Mouse (Mus musculus) embryonic facial prominence, embryonic 11.5 days (tissue): ENCODE data around the gene Zfp184. TPM values are rescaled to one million over a fixed set of nuclear protein-coding genes. Genes with fewer than 3 reads are reported as not detected.
"Not testable (repeated sequence)": the region's sequence is repeated elsewhere in the genome, so short reads cannot be mapped to it uniquely, and the experiment has no call there.

Experiments used
- ATAC-seq: fragments of 200-750 bp; cut with Nextera tagmentation; replicated peaks from 2 replicates; pipeline ENCODE4 v1.8.0; 2017; ENCODE audit warnings: low read depth; ENCODE audit not compliant: insufficient number of reproducible peaks, low FRiP score, low TSS enrichment
- DNase-seq: peaks from one replicate; pipeline ENCODE4 v3.0.0-alpha.2; 2015; ENCODE audit warnings: low spot score
- H3K27ac ChIP-seq: fragments of 300-500 bp; sonication (generic); replicated peaks from 2 replicates; pipeline ENCODE4 v1.5.1; 2014; ENCODE audit warnings: mild to moderate bottlenecking, low read depth, low read length, control low read depth
- H3K27me3 ChIP-seq: fragments of 300-500 bp; sonication (generic); 2 replicates; pipeline ENCODE4 v1.6.1; 2014; ENCODE audit warnings: mild to moderate bottlenecking, low read length, moderate library complexity, mixed read lengths; ENCODE audit not compliant: control insufficient read depth, insufficient read depth
- H3K36me3 ChIP-seq: fragments of 300-500 bp; sonication (generic); replicated peaks from 2 replicates; pipeline ENCODE4 v1.6.1; 2014; ENCODE audit warnings: low read depth, mild to moderate bottlenecking, low read length, moderate library complexity, mixed read lengths; ENCODE audit not compliant: control insufficient read depth, insufficient read depth
- H3K4me1 ChIP-seq: fragments of 300-500 bp; sonication (generic); 2 replicates; pipeline ENCODE4 v1.6.1; 2014; ENCODE audit warnings: low read length, mixed read lengths; ENCODE audit not compliant: control insufficient read depth, insufficient read depth
- H3K4me2 ChIP-seq: fragments of 300-500 bp; sonication (generic); 2 replicates; pipeline ENCODE4 v1.6.1; 2014; ENCODE audit warnings: low read depth, mild to moderate bottlenecking, control low read depth, low read length, moderate library complexity
- H3K4me3 ChIP-seq: fragments of 300-500 bp; sonication (generic); 2 replicates; pipeline ENCODE4 v1.5.1; 2014; ENCODE audit warnings: low read depth, low read length, control low read depth
- H3K9ac ChIP-seq: fragments of 300-500 bp; sonication (generic); replicated peaks from 2 replicates; pipeline ENCODE4 v1.6.1; 2014; ENCODE audit warnings: mild to moderate bottlenecking, control low read depth, low read length
- H3K9me3 ChIP-seq: fragments of 300-500 bp; sonication (generic); replicated peaks from 2 replicates; pipeline ENCODE4 v1.6.1; 2016; ENCODE audit warnings: mild to moderate bottlenecking, low read length, inconsistent platforms, mixed read lengths; ENCODE audit not compliant: control insufficient read depth
- WGBS: fragments of 180-500 bp; shearing (Covaris S2); extraction: QIAGEN DNeasy Blood & Tissue Kit; methylation state at CpG from one replicate; pipeline ENCODE4 v1.1.7; 2014; 5-methylcytosine and 5-hydroxymethylcytosine counted together
- polyA plus RNA-seq: library from polyadenylated mRNA; unstranded; fragments of >200 nt; fragmentation: Nextera tagmentation; extraction: Ambion mirVana; gene quantifications from 2 replicates; pipeline ENCODE4 v1.2.1, GENCODE M21; 2014

Gene Zfp184
- polyA plus RNA-seq, result 28.2 and 30.4 TPM in 2 replicates

- whole genome bisulfite sequencing, result 0% methylated on average over 50 of the region's 50 CpGs
- H3K4me3 ChIP-seq, result peak within 1 kb of the TSS; percentile 74
- peaks cover 1% of the 10 kb centered on the region; the same call in 1 of the 2 replicates for H3K36me3 ChIP-seq
- no peaks in the 10 kb centered on the region for H3K27me3 ChIP-seq
- ATAC-seq (peak; percentile 92), DNase-seq (peak; percentile 99)
- peak within 1 kb of the TSS; percentile 42; the same call in 1 of the 2 replicates for H3K27ac ChIP-seq
- no peaks in the 10 kb centered on the region for H3K9me3 ChIP-seq
- H3K4me2 ChIP-seq, result peak within 1 kb of the TSS; percentile 57
- no peaks in the 10 kb centered on the region for H3K4me1 ChIP-seq
- H3K9ac ChIP-seq, result peak within 1 kb of the TSS; percentile 84
These were observed at the start of gene Zfp184 for GRCm38 (mm10) chr13:21944926-21945740. Gene Zfp184, plus strand, starts transcription at chr13:21945094.

- Histone ChIP-seq H3K36me3 (no peaks in the 10 kb centered on the region), H3K9ac (peak overlapping the region; percentile 66), H3K4me3 (peak overlapping the region; percentile 55), H3K9me3 (no peaks in the 10 kb centered on the region), H3K4me1 (no peaks in the 10 kb centered on the region), H3K27ac (peak overlapping the region; percentile 41; the same call in 1 of the 2 replicates), H3K27me3 (no peaks in the 10 kb centered on the region), H3K4me2 (peak overlapping the region; percentile 42)
- ATAC-seq, result peak; percentile 94
- WGBS, result 6% methylated on average over 24 of the region's 24 CpGs
- DNase-seq, result peak; percentile 91
These were observed 48.2 kb upstream of the Zfp184 start for GRCm38 (mm10) chr13:21896549-21897244.

- 0% methylated on average over 11 of the region's 11 CpGs for WGBS
- H3K36me3 ChIP-seq, result no peaks in the 10 kb centered on the region
- H3K4me3 ChIP-seq, result peak overlapping the region; percentile 55
- H3K9me3 ChIP-seq, result no peaks in the 10 kb centered on the region
- no peaks in the 10 kb centered on the region for H3K27me3 ChIP-seq
- no peak for DNase-seq
- H3K27ac ChIP-seq, result peak overlapping the region; percentile 41; the same call in 1 of the 2 replicates
- H3K4me2 ChIP-seq, result peak overlapping the region; percentile 42
- no peaks in the 10 kb centered on the region for H3K4me1 ChIP-seq
- peak overlapping the region; percentile 66 for H3K9ac ChIP-seq
- ATAC-seq, result no peak
These were observed 47.7 kb upstream of the Zfp184 start for GRCm38 (mm10) chr13:21897245-21897634.

- not testable (repeated sequence) for H3K27ac ChIP-seq, H3K4me3 ChIP-seq, ATAC-seq, H3K36me3 ChIP-seq, H3K27me3 ChIP-seq, H3K4me1 ChIP-seq, DNase-seq, H3K9ac ChIP-seq, H3K9me3 ChIP-seq, H3K4me2 ChIP-seq
- WGBS, result 89% methylated on average over 9 of the region's 9 CpGs
These were observed 43.9 kb upstream of the Zfp184 start for GRCm38 (mm10) chr13:21900870-21901565.

GRCm38 (mm10) chr13:21903500-21903899 is 41.4 kb upstream of the Zfp184 start:
- ATAC-seq (no peak), DNase-seq (no peak)
- Histone ChIP-seq H3K36me3 (no peaks in the 10 kb centered on the region), H3K4me2 (no peak overlapping the region), H3K4me3 (no peak overlapping the region), H3K27ac (no peak overlapping the region), H3K9ac (no peak overlapping the region), H3K27me3 (no peaks in the 10 kb centered on the region), H3K4me1 (no peaks in the 10 kb centered on the region), H3K9me3 (no peaks in the 10 kb centered on the region)
- 50% methylated on average over 3 of the region's 3 CpGs for WGBS

GRCm38 (mm10) chr13:21904090-21904489 is 40.8 kb upstream of the Zfp184 start:
- H3K4me3 ChIP-seq, H3K27me3 ChIP-seq, H3K36me3 ChIP-seq, H3K4me2 ChIP-seq, H3K4me1 ChIP-seq, H3K27ac ChIP-seq, H3K9ac ChIP-seq, DNase-seq, ATAC-seq, H3K9me3 ChIP-seq: not testable (repeated sequence)
- 77% methylated on average over 4 of the region's 4 CpGs for WGBS

GRCm38 (mm10) chr13:21906301-21906700 is 38.6 kb upstream of the Zfp184 start:
- Histone ChIP-seq H3K4me3 (no peak overlapping the region), H3K9me3 (no peaks in the 10 kb centered on the region), H3K4me2 (no peak overlapping the region), H3K36me3 (no peaks in the 10 kb centered on the region), H3K4me1 (no peaks in the 10 kb centered on the region), H3K27me3 (no peaks in the 10 kb centered on the region), H3K9ac (no peak overlapping the region), H3K27ac (no peak overlapping the region)
- ATAC-seq, result no peak
- 27% methylated on average over 7 of the region's 7 CpGs for WGBS
- no peak for DNase-seq
